Comparison of ENCODE assay signal across 8 mouse cellular contexts in genomic region chr4:119105704-119106103, GRCm38 (mm10). TPM values are rescaled to one million over a fixed set of nuclear protein-coding genes. Genes with fewer than 3 reads are reported as not detected.
DNase-seq lines count a peak whose midpoint lies in the region; ATAC-seq and TF ChIP-seq lines count a peak whose summit lies in the region.

No protein-coding gene starts in this region.

- H3K9ac ChIP-seq in forebrain, embryonic 13.5 days = peak overlapping the region; percentile 58

- no peak for TF ChIP-seq CTCF in E14TG2a.4 (conservative IDR thresholded peaks at IDR 0.05; ENCODE audit: low read length)

- peaks cover 64% of the 10 kb centered on the region for H3K4me1 ChIP-seq in E14TG2a.4 (replicated peaks; ENCODE audit: low read depth, low read length)
- peaks cover 39% of the 10 kb centered on the region for H3K4me1 ChIP-seq in forebrain, embryonic 13.5 days

- under 1% methylated on average over 18 of the region's 18 CpGs for WGBS in forebrain, embryonic 13.5 days

- ATAC-seq in forebrain, embryonic 13.5 days = no peak
- peak; percentile 65 for ATAC-seq in megakaryocyte, adult 5-6 weeks (ENCODE audit: poor library complexity, severe bottlenecking)

- H3K27me3 ChIP-seq in E14TG2a.4 (ENCODE audit: insufficient read depth, low read length) = no peaks in the 10 kb centered on the region
- H3K27me3 ChIP-seq in forebrain, embryonic 13.5 days = no peaks in the 10 kb centered on the region

- no peaks in the 10 kb centered on the region for H3K9me3 ChIP-seq in E14TG2a.4 (ENCODE audit: low read length)
- H3K9me3 ChIP-seq in forebrain, embryonic 13.5 days (replicated peaks) = no peaks in the 10 kb centered on the region

- peak; percentile 82 for DNase-seq in adrenal gland, postnatal 36 days
- peak; percentile 63 for DNase-seq in heart, postnatal 4 days
- DNase-seq in layer of hippocampus, postnatal 10 days (ENCODE audit: low spot score in 2 of 2) = peak; percentile 34 to 43
- peak; percentile 60 for DNase-seq in right cerebral cortex, postnatal 10 days (ENCODE audit: low spot score in 2 of 2)
- peak; percentile 24 for DNase-seq in urinary bladder, postnatal 10 days (ENCODE audit: low spot score)

- H3K36me3 ChIP-seq in E14TG2a.4 (ENCODE audit: insufficient read depth, low read length) = peaks cover 12% of the 10 kb centered on the region
- H3K36me3 ChIP-seq in forebrain, embryonic 13.5 days (ENCODE audit: poor library complexity, severe bottlenecking) = no peaks in the 10 kb centered on the region

- H3K4me3 ChIP-seq in E14TG2a.4 (replicated peaks; ENCODE audit: low read length) = peak overlapping the region; percentile 74
- H3K4me3 ChIP-seq in forebrain, embryonic 13.5 days = peak overlapping the region; percentile 37

- no peak overlapping the region for H3K27ac ChIP-seq in forebrain, embryonic 13.5 days

- peak overlapping the region; percentile 68 for H3K4me2 ChIP-seq in forebrain, embryonic 13.5 days

RNA-seq across cellular contexts. Expression of gene Slc2a1, which starts 2.8 kb away (rescaled TPM):
- 10 to 100 TPM; 19.8 to 20.2 TPM for total RNA-seq in adrenal gland, postnatal 36 days (2021)
- 95.4 and 96.2 TPM in 2 replicates for polyA plus RNA-seq in forebrain, embryonic 13.5 days (2015; fragmentation: Nextera tagmentation; extraction: Ambion mirVana)
- total RNA-seq in heart, postnatal 4 days (2021) = 10 to 100 TPM; 15.2 to 16.2 TPM
- 10 to 100 TPM; 53.4 to 60.4 TPM for total RNA-seq in layer of hippocampus, postnatal 10 days (2021)
- total RNA-seq in megakaryocyte, adult 5-6 weeks (2015) = 9.0 and 14.4 TPM in 2 replicates
- total RNA-seq in megakaryocyte, adult 5-6 weeks (2017) = 14.3 and 18.0 TPM in 2 replicates

Comparison
In these comparisons a context has a peak if more than half of its experiments do, and no peak if none do; other contexts are left out.
1. DNase-seq: peak in every context shown above with its lines; median percentile 82 in adrenal gland, postnatal 36 days; 63 in heart, postnatal 4 days; 60 in right cerebral cortex, postnatal 10 days; 38 in layer of hippocampus, postnatal 10 days; 24 in urinary bladder, postnatal 10 days.